Comparison of ENCODE assay signal across 26 mouse cellular contexts in genomic region chr10:86776281-86776680, GRCm38 (mm10). TPM values are rescaled to one million over a fixed set of nuclear protein-coding genes. Genes with fewer than 3 reads are reported as not detected.
A peak's percentile ranks its signal among the peaks of the same experiment; 100 is the strongest.
DNase-seq lines count a peak whose midpoint lies in the region; ATAC-seq and TF ChIP-seq lines count a peak whose summit lies in the region.
"Had no signal": no experiment of that assay in that cellular context is flagged by ENCODE, and none has a peak within 500 bp of the region (broad histone marks: within the 10 kb centered on the region; RNA-seq: fewer than 3 reads in every experiment).

No protein-coding gene starts in this region.

- no peak overlapping the region for H3K4me3 ChIP-seq in intestine, embryonic 14.5 days (ENCODE audit: low read depth, low read length)
- no peak overlapping the region for H3K4me3 ChIP-seq in intestine, embryonic 15.5 days (replicated peaks)
- no peak overlapping the region for H3K4me3 ChIP-seq in midbrain, embryonic 11.5 days (ENCODE audit: low read depth, low read length)
- H3K4me3 ChIP-seq in midbrain, postnatal 0 days (ENCODE audit: low read depth, low read length) = no peak overlapping the region
- H3K4me3 ChIP-seq: embryonic facial prominence, embryonic 12.5 days; layer of hippocampus, adult 2 months; limb, embryonic 15.5 days; midbrain, embryonic 15.5 days; neural tube, embryonic 15.5 days had no signal

- no peaks in the 10 kb centered on the region for H3K9me3 ChIP-seq in intestine, embryonic 14.5 days (ENCODE audit: control insufficient read depth, low read length)
- no peaks in the 10 kb centered on the region for H3K9me3 ChIP-seq in intestine, embryonic 15.5 days
- H3K9me3 ChIP-seq in midbrain, embryonic 11.5 days (ENCODE audit: control insufficient read depth, low read length) = no peaks in the 10 kb centered on the region
- no peaks in the 10 kb centered on the region for H3K9me3 ChIP-seq in midbrain, postnatal 0 days (ENCODE audit: low read length)
- H3K9me3 ChIP-seq: embryonic facial prominence, embryonic 12.5 days; limb, embryonic 15.5 days; midbrain, embryonic 15.5 days; neural tube, embryonic 15.5 days had no signal

- no peak overlapping the region for H3K9ac ChIP-seq in intestine, embryonic 14.5 days (ENCODE audit: low read length)
- H3K9ac ChIP-seq in intestine, embryonic 15.5 days = no peak overlapping the region
- H3K9ac ChIP-seq in midbrain, embryonic 11.5 days (ENCODE audit: low read length) = no peak overlapping the region
- H3K9ac ChIP-seq in midbrain, postnatal 0 days (replicated peaks; ENCODE audit: low read length, poor library complexity, severe bottlenecking) = no peak overlapping the region
- H3K9ac ChIP-seq: embryonic facial prominence, embryonic 12.5 days; limb, embryonic 15.5 days; midbrain, embryonic 15.5 days; neural tube, embryonic 15.5 days had no signal

- TF ChIP-seq CTCF in midbrain, postnatal 0 days (IDR thresholded peaks at IDR 0.05) = no peak

- H3K27ac ChIP-seq in intestine, embryonic 14.5 days (ENCODE audit: low read depth) = 0 out of 2 replicates have a peak overlapping the region, but pooled peaks have one; percentile 16
- H3K27ac ChIP-seq in intestine, embryonic 15.5 days = no peak overlapping the region
- no peak overlapping the region for H3K27ac ChIP-seq in midbrain, embryonic 11.5 days (ENCODE audit: low read depth, low read length)
- H3K27ac ChIP-seq in midbrain, postnatal 0 days (ENCODE audit: low read depth, low read length) = no peak overlapping the region
- H3K27ac ChIP-seq: embryonic facial prominence, embryonic 12.5 days; layer of hippocampus, adult 2 months; limb, embryonic 15.5 days; midbrain, embryonic 15.5 days; neural tube, embryonic 15.5 days had no signal

- ATAC-seq in intestine, embryonic 14.5 days (replicated peaks; ENCODE audit: low FRiP score, low TSS enrichment, low read depth) = no peak
- no peak for ATAC-seq in intestine, embryonic 15.5 days
- no peak for ATAC-seq in midbrain, embryonic 11.5 days (ENCODE audit: low FRiP score)
- ATAC-seq in midbrain, postnatal 0 days (ENCODE audit: low FRiP score) = no peak
- ATAC-seq: forebrain, embryonic 14.5 days; lung, postnatal 0 days; midbrain, embryonic 15.5 days had no signal

- peaks cover 22% of the 10 kb centered on the region; the same call in 1 of the 2 replicates for H3K4me1 ChIP-seq in intestine, embryonic 14.5 days (replicated peaks; ENCODE audit: control insufficient read depth, insufficient read depth, low read length)
- H3K4me1 ChIP-seq in intestine, embryonic 15.5 days (replicated peaks) = peaks cover 13% of the 10 kb centered on the region; the same call in 1 of the 2 replicates
- peaks cover 10% of the 10 kb centered on the region for H3K4me1 ChIP-seq in midbrain, embryonic 11.5 days (ENCODE audit: control insufficient read depth, insufficient read depth, low read length)
- H3K4me1 ChIP-seq in midbrain, postnatal 0 days (ENCODE audit: insufficient read depth, low read length) = peaks cover 8% of the 10 kb centered on the region; the same call in 1 of the 2 replicates

- H3K27me3 ChIP-seq in intestine, embryonic 14.5 days (replicated peaks; ENCODE audit: control insufficient read depth, insufficient read depth, low read length) = no peaks in the 10 kb centered on the region
- peaks cover 3% of the 10 kb centered on the region; the same call in 1 of the 2 replicates for H3K27me3 ChIP-seq in intestine, embryonic 15.5 days (replicated peaks)
- H3K27me3 ChIP-seq in midbrain, embryonic 11.5 days (ENCODE audit: control insufficient read depth, insufficient read depth, low read length) = peaks cover 9% of the 10 kb centered on the region
- no peaks in the 10 kb centered on the region for H3K27me3 ChIP-seq in midbrain, postnatal 0 days (ENCODE audit: insufficient read depth, low read length)
- H3K27me3 ChIP-seq: midbrain, embryonic 15.5 days; neural tube, embryonic 15.5 days had no signal

- no peaks in the 10 kb centered on the region for H3K36me3 ChIP-seq in intestine, embryonic 14.5 days (ENCODE audit: control insufficient read depth, insufficient read depth, low read length)
- H3K36me3 ChIP-seq in intestine, embryonic 15.5 days = no peaks in the 10 kb centered on the region
- no peaks in the 10 kb centered on the region for H3K36me3 ChIP-seq in midbrain, embryonic 11.5 days (ENCODE audit: control insufficient read depth, insufficient read depth, low read length)
- no peaks in the 10 kb centered on the region for H3K36me3 ChIP-seq in midbrain, postnatal 0 days (ENCODE audit: insufficient read depth, low read length)
- H3K36me3 ChIP-seq: embryonic facial prominence, embryonic 12.5 days; limb, embryonic 15.5 days; midbrain, embryonic 15.5 days; neural tube, embryonic 15.5 days had no signal

- WGBS in intestine, embryonic 14.5 days = 45% methylated on average over 9 of the region's 9 CpGs
- WGBS in intestine, embryonic 15.5 days = 53% methylated on average over 9 of the region's 9 CpGs
- 84% methylated on average over 9 of the region's 9 CpGs for WGBS in midbrain, embryonic 11.5 days
- WGBS in midbrain, postnatal 0 days = 85% methylated on average over 9 of the region's 9 CpGs

- no peak overlapping the region for H3K4me2 ChIP-seq in intestine, embryonic 14.5 days (ENCODE audit: low read length)
- H3K4me2 ChIP-seq in intestine, embryonic 15.5 days (replicated peaks) = no peak overlapping the region
- no peak overlapping the region for H3K4me2 ChIP-seq in midbrain, embryonic 11.5 days
- no peak overlapping the region for H3K4me2 ChIP-seq in midbrain, postnatal 0 days (ENCODE audit: low read depth, low read length, poor library complexity, severe bottlenecking)
- H3K4me2 ChIP-seq: embryonic facial prominence, embryonic 12.5 days; limb, embryonic 15.5 days; midbrain, embryonic 15.5 days; neural tube, embryonic 15.5 days had no signal

- DNase-seq in heart, adult 18-20 months = peak; percentile 33 to 42
- no peak for DNase-seq in heart, adult 8-10 months (ENCODE audit: low spot score)
- no peak for DNase-seq in intestine, embryonic 14.5 days (ENCODE audit: low spot score)
- DNase-seq in midbrain, embryonic 11.5 days (ENCODE audit: low spot score, missing footprints) = peak; percentile 31
- DNase-seq in midbrain, postnatal 0 days (ENCODE audit: low spot score) = no peak
- peak; percentile 11 for DNase-seq in mesoderm, embryonic 11.5 days (ENCODE audit: low read depth, low spot score)
- no peak for DNase-seq in right cerebral cortex, postnatal 36 days (ENCODE audit: low spot score in 2 of 2)
- DNase-seq: B cell, adult 2 months; cerebellum, adult 2 months; gastrocnemius, postnatal 36 days; kidney, adult 9 months; layer of hippocampus, postnatal 36 days; thymus, postnatal 25 days had no signal

RNA-seq across cellular contexts. Expression of gene Nt5dc3, which starts 2.5 kb away (rescaled TPM):
- total RNA-seq in heart, adult 18-20 months (2021) = 10 to 100 TPM; 33.7 to 35.6 TPM
- 10 to 100 TPM; 35.3 to 44.4 (median 39.4) TPM for total RNA-seq in heart, adult 8-10 months (2022)
- 1.9 and 2.2 TPM in 2 replicates for polyA plus RNA-seq in intestine, embryonic 14.5 days (2014; fragmentation: Nextera tagmentation; extraction: Ambion mirVana)
- polyA plus RNA-seq in intestine, embryonic 15.5 days (2015; fragmentation: Nextera tagmentation; extraction: Ambion mirVana) = 1.0 and 1.1 TPM in 2 replicates
- polyA plus RNA-seq in midbrain, embryonic 11.5 days (2014; fragmentation: Nextera tagmentation; extraction: Ambion mirVana) = 1.1 and 1.7 TPM in 2 replicates
- 56.2 and 70.5 TPM in 2 replicates for total RNA-seq in midbrain, postnatal 0 days (2014; rRNA removed)
- 11.9 and 13.2 TPM in 2 replicates for polyA plus RNA-seq in midbrain, postnatal 0 days (2015; fragmentation: Nextera tagmentation; extraction: Ambion mirVana)

RNA-seq across cellular contexts. Expression of gene Gm49358, which starts 12.5 kb away (rescaled TPM):
- 10 to 100 TPM; 13.3 to 16.2 TPM for total RNA-seq in heart, adult 18-20 months (2021)
- 10 to 100 TPM in 3 of 4 experiments, 1 to 10 TPM in 1; 6.3 to 16.6 (median 15.0) TPM for total RNA-seq in heart, adult 8-10 months (2022)
- not detected in 2 replicates for polyA plus RNA-seq in intestine, embryonic 14.5 days (2014; fragmentation: Nextera tagmentation; extraction: Ambion mirVana)
- not detected in 2 replicates for polyA plus RNA-seq in intestine, embryonic 15.5 days (2015; fragmentation: Nextera tagmentation; extraction: Ambion mirVana)
- polyA plus RNA-seq in midbrain, embryonic 11.5 days (2014; fragmentation: Nextera tagmentation; extraction: Ambion mirVana) = 0.37 TPM in 1 of 2 replicates, not detected in the other
- not detected in 2 replicates for total RNA-seq in midbrain, postnatal 0 days (2014; rRNA removed)
- not detected in 2 replicates for polyA plus RNA-seq in midbrain, postnatal 0 days (2015; fragmentation: Nextera tagmentation; extraction: Ambion mirVana)
- total RNA-seq: hematopoietic stem cell, adult 5-6 weeks; megakaryocyte, adult 5-6 weeks had no signal
- polyA plus RNA-seq: cerebellum, adult 2 months; embryonic facial prominence, embryonic 12.5 days; forebrain, embryonic 14.5 days; limb, embryonic 15.5 days; liver, embryonic 16.5 days; lung, postnatal 0 days; midbrain, embryonic 15.5 days; neural tube, embryonic 15.5 days; spleen, adult 2 months; stomach, embryonic 14.5 days had no signal

Comparison
In these comparisons a context has a peak if more than half of its experiments do, and no peak if none do; other contexts are left out.
1. DNase-seq: peak in heart, adult 18-20 months (2 of 2), midbrain, embryonic 11.5 days (single experiment) and mesoderm, embryonic 11.5 days (single experiment); none in heart, adult 8-10 months (single experiment), intestine, embryonic 14.5 days (single experiment), midbrain, postnatal 0 days (single experiment) and right cerebral cortex, postnatal 36 days (0 of 2).